Mouse (Mus musculus) ES-E14 (cell line): Measurements from ENCODE around the gene Slit1.

Source experiments
- CHD2 ChIP-seq: IDR thresholded peaks from 2 replicates; pipeline ENCODE4 v1.6.1; 2014; ENCODE audit warnings: mild to moderate bottlenecking, low read depth, low read length, inconsistent platforms
- HCFC1 ChIP-seq: IDR thresholded peaks from 2 replicates; pipeline ENCODE4 v1.6.1; 2012; ENCODE audit warnings: low read length, inconsistent platforms, borderline replicate concordance; ENCODE audit not compliant: insufficient read depth
- MAFK ChIP-seq: IDR thresholded peaks from 2 replicates; pipeline ENCODE4 v1.6.1; 2014; ENCODE audit warnings: mild to moderate bottlenecking, low read depth, low read length, inconsistent platforms; ENCODE audit not compliant: insufficient read depth

DNA sequence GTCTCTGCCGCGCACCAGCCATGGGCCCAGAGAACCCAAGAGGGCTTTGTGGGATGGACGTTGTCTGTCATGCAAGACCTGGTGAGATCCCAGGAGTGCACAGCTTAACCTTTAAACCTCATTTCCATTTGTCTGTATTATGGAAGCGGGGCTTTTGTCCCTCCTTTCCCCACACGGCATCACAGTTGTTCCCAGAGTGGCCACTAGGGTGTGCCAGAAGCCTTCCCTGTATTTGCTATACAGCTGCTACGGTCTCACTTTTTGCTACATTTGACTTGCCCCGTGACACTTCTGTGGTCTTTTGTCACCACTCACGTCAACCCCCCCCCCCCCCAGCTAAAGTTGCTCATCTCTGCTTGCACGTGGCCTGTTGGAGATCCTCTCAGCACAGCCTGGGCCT is 87.5 kb downstream of the Slit1 start:
- TF ChIP-seq MAFK (no peak), CHD2 (no peak), HCFC1 (no peak)
